Mouse (Mus musculus): ENCODE measurements around the gene Xxylt1.
A peak's percentile ranks its signal among the peaks of the same experiment; 100 is the strongest.

Xxylt1 gene

GRCm38 (mm10) chr16:31081125-31081664 is at the start of gene Xxylt1:
TSS of gene Xxylt1 (minus strand) at chr16:31081432.
- DNase-seq (ENCODE audit: low spot score in 2 of 2), result peak; percentile 89 to 93

DNA sequence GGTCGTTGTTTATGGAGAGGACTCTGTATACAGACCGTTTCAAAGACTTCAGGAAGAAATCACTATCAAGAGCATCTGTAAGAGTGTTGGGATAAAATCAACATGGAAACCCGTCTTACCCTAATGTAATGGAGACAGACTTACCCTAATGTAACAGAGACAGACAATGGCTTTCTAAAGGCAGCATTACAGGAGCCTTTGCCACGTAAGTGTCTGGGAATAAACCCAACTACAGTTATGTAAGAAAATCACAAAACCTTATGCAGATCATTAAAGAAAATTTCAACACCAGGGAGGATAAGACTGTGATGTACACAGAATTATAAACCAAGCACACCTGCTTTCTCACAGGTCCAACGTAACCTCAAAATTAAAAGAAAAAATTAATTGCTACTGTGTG is 46.9 kb upstream of the Xxylt1 start:
- no peak for DNase-seq (ENCODE audit: low spot score in 2 of 2)

- no peak for DNase-seq (ENCODE audit: low spot score in 2 of 2)
These were observed 43.8 kb upstream of the Xxylt1 start for GRCm38 (mm10) chr16:31124991-31125390.

- DNase-seq (ENCODE audit: low spot score in 2 of 2), result no peak
These were observed 40.4 kb upstream of the Xxylt1 start for GRCm38 (mm10) chr16:31121612-31122011.

DNA sequence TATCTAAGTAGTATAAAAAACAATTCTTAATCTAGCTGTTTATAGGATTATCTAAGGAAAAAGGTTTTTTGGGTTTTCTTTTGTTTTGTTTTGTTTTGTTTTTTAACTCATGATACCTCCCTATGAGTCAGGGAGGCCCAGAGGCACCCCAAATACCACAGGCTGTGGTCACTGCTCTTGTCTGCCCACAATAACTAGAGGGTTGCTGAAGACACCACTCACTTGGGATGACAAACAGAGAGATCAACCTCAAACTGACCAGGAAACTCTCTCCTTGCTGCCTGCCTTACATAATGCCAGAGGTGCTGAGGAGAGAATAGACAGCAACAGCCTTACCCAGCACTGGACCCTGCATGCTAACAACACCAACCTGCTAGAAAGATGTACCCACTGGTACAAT is 32.4 kb upstream of the Xxylt1 start:
- no peak for DNase-seq (ENCODE audit: low spot score in 2 of 2)

DNA sequence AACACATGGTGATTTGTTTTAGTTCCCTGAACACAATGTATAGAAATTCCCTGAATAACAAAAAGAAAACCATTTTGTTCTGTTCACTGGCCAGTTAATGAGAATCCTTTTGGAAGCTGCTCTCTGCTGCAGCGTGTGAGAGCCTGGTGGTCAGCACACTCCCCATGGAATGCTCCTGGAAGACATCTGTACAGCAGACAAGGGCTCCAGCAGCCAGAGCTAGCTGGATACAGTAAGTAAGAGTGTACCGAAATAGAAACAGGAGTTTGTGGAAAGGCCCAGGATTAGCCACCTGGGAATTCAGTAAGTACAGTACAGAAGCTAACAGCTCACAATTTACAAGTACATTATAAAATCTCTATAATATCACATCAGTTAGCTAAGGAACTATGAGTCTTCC is 20.1 kb upstream of the Xxylt1 start:
- no peak for DNase-seq (ENCODE audit: low spot score in 2 of 2)

GRCm38 (mm10) chr16:31099906-31100305 is 18.7 kb upstream of the Xxylt1 start:
- DNase-seq (ENCODE audit: low spot score in 2 of 2), result no peak

DNA sequence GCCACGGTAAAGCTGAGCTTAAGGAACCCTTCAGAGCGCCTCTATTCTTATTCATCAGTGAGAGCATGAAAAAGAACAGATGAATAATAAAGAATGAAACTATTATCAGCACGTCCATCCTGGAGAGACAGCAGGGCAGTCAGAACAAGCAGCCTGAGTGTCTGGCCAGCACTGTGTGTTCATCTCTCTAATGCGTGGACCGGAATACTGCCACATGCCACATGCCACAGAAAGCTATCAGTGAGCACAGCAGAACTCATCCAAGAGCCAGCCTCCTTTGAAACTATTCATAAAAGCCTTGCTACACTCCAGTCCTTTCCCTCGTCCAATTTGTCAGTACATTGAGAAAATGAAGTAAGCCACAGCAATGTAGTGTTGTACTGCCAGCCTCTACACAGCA is 12.8 kb upstream of the Xxylt1 start:
- DNase-seq (ENCODE audit: low spot score in 2 of 2), result no peak

- no peak for DNase-seq (ENCODE audit: low spot score in 2 of 2)
These were observed 12.0 kb upstream of the Xxylt1 start for GRCm38 (mm10) chr16:31093186-31093585.

GRCm38 (mm10) chr16:31081891-31082290 is 659 bp upstream of the Xxylt1 start:
- no peak for DNase-seq (ENCODE audit: low spot score in 2 of 2)

DNA sequence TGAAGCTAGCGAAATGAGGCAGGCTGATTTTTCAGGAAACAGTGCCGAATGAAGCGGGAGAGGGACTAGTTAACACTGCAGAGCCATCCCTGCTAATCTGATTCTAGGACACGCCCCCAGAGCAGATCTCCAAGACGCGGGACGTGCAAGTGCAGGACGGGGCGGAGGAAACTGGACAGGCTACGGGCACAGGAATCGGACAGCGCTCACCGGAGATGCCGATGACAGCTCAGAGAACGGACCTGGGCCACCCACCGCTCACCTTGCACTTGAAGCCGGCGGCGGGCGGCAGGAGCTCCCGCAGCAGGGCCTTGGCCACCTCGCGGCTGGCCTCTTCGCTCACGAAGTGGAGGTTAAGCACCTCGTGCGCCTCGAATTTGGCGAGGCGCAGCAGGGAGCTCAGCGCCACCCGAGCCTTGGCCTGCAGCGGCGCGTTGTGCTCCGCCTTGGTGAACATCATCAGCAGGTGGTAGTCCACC is 620 bp downstream of the Xxylt1 start:
- DNase-seq (ENCODE audit: low spot score in 2 of 2), result peak; percentile 48 to 53

DNA sequence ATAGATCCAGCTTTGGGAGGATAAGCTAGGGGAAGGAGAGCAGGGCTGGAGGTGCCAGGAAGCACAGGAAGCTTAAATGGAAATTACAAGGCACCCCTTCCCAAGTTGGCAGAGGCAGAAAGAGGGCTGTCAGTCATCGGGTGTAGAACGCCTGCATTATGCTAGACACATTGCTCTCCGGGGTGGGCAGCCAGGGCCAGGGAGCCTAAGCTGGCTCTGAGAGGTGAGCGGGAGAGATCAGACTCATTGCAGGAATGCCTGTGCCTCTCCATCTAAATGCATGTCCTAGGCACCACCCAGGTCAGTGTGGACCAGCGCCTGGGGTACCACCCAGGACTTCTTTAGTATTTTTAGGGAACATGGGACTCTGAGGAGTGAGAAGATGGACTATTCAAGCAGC is 3.8 kb downstream of the Xxylt1 start:
- DNase-seq (ENCODE audit: low spot score in 2 of 2), result no peak

DNA sequence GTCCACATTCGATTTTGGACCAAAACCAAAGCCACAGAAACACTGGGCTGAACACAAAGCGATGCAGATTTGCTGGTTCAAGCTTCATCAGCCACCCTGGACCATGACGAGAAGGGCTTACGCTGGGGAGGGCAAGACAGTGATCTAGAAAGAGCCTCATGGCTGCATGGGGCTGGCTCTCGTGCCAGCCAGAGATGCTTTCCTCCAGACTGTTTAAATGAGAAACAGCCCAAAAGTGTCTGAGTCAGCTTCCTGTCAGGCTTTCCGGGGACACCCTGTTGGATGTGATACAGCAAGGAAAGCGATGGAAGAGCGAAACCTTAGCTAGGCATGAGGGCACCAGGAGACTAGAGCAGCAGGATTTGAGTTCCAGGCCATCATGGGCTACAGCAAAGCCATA is 4.8 kb downstream of the Xxylt1 start:
- DNase-seq (ENCODE audit: low spot score in 2 of 2), result no peak

DNA sequence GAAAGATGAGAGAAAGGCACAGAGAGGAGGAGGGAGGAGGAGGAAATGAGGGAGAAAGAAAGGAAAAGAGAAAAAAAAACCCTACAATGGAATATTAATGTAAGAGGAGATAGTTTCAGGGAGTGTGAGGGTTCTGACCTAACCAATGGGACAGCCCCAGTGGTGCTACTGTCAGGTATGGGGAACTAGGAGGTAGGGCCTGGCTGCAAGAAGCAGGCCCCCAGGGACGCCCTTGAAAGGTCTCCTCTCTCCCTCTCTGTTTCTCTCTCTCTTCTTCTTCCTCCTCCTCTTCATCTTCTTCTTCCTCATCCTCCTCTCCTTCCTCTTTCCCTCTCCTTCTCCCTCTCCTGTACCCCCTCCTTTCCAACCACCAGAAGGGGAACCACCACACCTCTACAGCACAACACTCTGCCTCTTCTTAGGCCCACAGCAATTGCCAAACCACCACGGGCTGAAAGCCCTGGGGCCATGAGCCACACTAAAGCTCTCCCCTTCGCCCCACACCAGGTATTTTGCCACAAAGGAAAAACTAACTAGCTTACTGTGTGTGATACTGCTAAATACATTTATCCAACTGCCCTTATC is 6.8 kb downstream of the Xxylt1 start:
- no peak for DNase-seq (ENCODE audit: low spot score in 2 of 2)

- no peak for DNase-seq (ENCODE audit: low spot score in 2 of 2)
These were observed 9.5 kb downstream of the Xxylt1 start for GRCm38 (mm10) chr16:31071731-31072130.

DNA sequence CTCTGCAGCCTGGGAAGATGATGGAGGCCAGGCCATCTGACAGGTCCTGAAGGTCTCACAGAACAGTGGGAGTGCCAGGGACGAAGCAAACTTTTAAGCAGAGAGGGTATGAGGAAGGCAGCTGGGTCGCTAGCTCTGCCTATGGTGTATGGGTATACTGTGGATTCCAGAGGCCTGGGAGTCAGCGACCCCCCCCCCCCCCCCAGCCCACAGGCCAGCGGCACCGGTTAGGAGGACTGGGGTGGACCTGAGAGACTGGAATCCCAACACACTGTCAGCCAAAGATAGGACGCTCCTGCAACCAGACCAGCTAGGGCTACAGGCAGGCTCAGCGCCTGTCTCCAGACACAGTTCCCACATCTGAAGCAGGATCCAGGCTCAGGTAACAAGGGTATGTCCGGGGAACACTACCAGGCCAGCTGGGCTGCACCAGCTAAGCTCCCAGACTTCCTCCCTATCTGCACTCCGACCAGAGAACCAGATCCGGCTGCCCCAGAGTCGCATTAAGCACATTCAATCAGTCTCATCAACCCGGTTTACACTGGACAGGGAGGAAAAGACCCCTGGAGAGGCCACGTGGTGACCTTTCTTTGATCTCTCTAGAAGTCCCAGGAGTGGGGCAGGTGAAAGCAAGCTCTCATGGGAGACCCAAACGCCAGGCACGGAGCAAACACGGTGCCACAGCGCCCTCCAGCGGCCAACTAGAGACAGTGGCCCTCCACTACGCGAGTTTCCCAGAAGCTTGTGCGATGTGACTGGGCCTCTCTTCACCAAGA is 10.7 kb downstream of the Xxylt1 start:
- peak; percentile 66 to 83 for DNase-seq (ENCODE audit: low spot score in 2 of 2)

DNA sequence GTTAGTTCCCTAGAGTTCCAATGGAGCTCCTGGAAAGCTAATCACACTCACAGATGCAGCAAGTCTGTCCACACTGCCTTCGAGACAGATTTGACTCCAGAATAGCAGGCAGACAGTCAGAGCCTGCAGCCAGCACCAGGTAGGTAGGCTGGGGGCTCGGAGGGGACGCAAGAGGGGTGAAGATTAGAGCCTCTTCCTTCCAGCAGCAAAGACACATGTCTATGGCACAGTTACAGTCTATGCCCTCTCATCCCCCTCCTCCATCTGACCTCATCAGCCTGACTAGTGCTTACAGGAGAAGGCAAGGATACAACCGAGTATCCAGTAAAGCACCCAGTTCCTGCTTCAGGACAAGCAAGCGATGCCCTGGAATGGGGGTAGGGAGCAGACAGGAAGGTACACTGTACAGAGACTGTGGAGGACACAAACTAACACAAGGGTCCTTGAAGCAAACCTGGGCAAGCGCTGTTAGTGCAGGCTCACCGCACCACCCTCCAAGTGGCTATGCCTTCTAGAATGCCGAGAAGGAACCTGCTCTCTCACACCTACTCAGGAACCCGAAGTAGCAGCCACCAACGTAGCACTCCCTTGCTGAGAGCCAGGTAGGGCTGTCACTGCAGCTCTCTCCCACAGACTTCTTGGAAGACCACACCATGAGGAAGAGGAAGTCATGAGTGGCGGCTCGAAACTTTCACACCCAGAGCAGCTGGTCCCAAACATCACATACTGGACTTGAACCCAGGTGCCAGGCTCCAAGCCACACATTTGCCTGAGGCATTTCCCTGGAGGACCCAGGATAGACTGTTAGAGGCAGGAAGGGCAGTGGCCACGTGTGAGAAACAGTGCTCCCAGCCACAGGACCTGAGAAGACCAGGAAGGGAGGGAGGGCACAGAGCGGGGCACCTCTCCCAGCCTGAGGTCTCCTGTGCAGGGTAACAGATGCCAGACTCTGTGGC is 11.7 kb downstream of the Xxylt1 start:
- peak in 1 of 2 experiments; percentile 9 for DNase-seq (ENCODE audit: low spot score in 2 of 2)

- no peak for DNase-seq (ENCODE audit: low spot score in 2 of 2)
These were observed 13.0 kb downstream of the Xxylt1 start for GRCm38 (mm10) chr16:31068280-31068679.

DNA sequence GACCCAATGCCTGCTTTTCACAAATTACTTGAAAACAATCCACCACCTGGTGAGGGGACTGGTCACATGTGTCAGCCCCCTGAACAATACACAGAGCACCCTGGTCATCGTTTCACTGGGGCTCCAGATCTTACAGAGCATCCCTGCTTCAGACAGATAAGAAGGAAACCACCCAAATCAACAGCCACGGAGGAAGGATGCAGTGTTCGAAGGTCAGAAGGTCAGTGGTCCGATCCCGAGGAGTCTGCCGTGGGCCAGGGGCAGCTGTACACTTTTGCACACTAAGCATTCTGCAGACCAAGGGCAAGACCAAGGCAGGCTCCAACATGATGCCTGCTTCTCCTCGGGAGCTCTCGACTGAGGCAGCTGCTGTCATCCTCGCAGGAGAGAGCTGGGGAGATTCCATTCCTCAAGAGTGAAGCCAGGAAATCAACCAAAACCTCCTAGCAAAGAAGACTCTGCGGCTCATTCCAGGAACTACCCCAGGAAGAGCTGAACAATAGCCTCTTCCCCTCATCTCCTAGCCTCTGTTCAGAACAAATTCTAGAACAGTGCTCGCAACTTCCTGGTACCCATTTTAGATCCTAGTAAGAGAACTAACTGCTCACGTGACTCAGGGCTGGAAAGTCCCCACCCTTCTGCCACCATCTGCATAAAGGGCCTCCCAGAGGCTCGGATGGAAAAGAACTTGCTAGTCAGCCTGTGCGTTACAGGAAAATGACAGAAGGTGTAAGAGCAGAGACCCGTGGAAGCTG is 14.7 kb downstream of the Xxylt1 start:
- DNase-seq (ENCODE audit: low spot score in 2 of 2), result no peak

GRCm38 (mm10) chr16:31064782-31065181 is 16.4 kb downstream of the Xxylt1 start:
- no peak for DNase-seq (ENCODE audit: low spot score in 2 of 2)

DNA sequence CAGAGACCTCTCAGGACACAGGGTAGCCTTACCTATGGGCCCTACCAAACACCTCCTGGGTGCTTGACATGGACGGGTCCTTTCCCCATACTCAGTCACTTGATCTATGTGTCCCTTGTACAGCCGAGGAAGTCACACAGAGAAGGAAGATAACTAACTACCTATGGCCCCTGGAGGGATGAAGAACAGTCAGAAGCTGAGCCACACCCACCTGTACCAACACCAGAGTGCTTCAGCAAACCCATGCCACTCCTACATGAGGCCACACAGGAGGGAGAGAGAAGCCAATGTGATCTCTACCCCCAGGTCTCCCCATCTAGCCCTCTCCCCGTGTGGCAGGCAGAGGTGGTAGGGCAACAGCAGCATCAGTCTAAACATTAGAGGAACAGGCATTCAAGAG is 18.3 kb downstream of the Xxylt1 start:
- no peak for DNase-seq (ENCODE audit: low spot score in 2 of 2)
